Mouse (Mus musculus) stomach, postnatal 0 days (tissue): Measurements from ENCODE around the gene Arhgef28.

Experiments used
- CTCF ChIP-seq: IDR thresholded peaks from 2 replicates; pipeline ENCODE4 v1.5.1; 2016; ENCODE audit warnings: antibody characterized with exemption, low read depth, mild to moderate bottlenecking, moderate library complexity
- EP300 ChIP-seq: optimal IDR thresholded peaks from 2 replicates; pipeline ENCODE3; 2016; ENCODE audit warnings: antibody characterized with exemption

- TF ChIP-seq CTCF (no peak), EP300 (no peak)
Observed at GRCm38 (mm10) chr13:98078251-98078650, 128.0 kb downstream of the Arhgef28 start.
